Mouse (Mus musculus) lung, postnatal 0 days (tissue): ENCODE measurements at regions not wholly inside any gene's neighbourhood (a gene's known extent, or its start where the extent isn't known, plus 50 kb on each side); places are given as distances from the start of the nearest gene placed in this dataset.

Source experiments
- CTCF ChIP-seq: IDR thresholded peaks from 2 replicates; pipeline ENCODE4 v1.5.1; 2016; ENCODE audit warnings: antibody characterized with exemption, mild to moderate bottlenecking
- EP300 ChIP-seq: IDR thresholded peaks from 2 replicates; pipeline ENCODE4 v1.6.1; 2016; ENCODE audit warnings: antibody characterized with exemption, mild to moderate bottlenecking, control low read depth

- TF ChIP-seq CTCF, result no peak
- no peak for TF ChIP-seq EP300
Measured at GRCm38 (mm10) chr8:49533412-49534351, 689.9 kb upstream of the Tenm3 start.
